In the genomic region with DNA sequence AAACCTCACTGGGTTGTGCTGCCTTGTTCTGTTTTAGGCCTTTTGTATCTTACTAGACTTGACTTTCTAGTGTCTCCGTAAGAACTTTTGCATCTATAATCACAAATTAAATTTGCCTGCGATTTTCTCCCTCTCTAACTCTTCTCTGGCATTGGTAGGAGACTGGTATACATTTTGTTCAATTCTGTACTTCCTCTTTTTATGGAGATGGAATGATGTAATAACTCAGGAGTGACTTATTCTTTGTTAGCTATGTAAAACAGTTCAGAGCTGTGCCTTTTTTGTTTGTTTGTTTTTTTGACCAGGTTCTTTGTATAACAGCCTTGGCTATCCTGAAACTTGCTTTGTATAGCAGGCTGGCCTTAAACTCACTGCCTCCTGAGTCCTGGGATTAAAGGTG, we compare ENCODE assay signal across 23 mouse cellular contexts.
DNase-seq lines count a peak whose midpoint lies in the region; ATAC-seq and TF ChIP-seq lines count a peak whose summit lies in the region.
"Had no signal": no experiment of that assay in that cellular context is flagged by ENCODE, and none has a peak within 500 bp of the region (broad histone marks: within the 10 kb centered on the region; RNA-seq: fewer than 3 reads in every experiment).

No protein-coding gene starts in this region.

- TF ChIP-seq EP300 in MEL (IDR thresholded peaks at IDR 0.05; ENCODE audit: low read depth in 1 of 2, low read length in 2 of 2), result no peak

- no peak overlapping the region for H3K9ac ChIP-seq in MEL (ENCODE audit: control insufficient read depth, low read depth, low read length, poor library complexity, severe bottlenecking)
- H3K9ac ChIP-seq in midbrain, postnatal 0 days (replicated peaks; ENCODE audit: low read length, poor library complexity, severe bottlenecking), result no peak overlapping the region
- H3K9ac ChIP-seq: embryonic facial prominence, embryonic 13.5 days; embryonic facial prominence, embryonic 15.5 days; forebrain, embryonic 12.5 days had no signal

- no peak for TF ChIP-seq POLR2A in MEL (IDR thresholded peaks at IDR 0.05; ENCODE audit: control insufficient read depth in 1 of 2, insufficient read depth in 1 of 2, low read depth in 1 of 2, low read length in 2 of 2, poor library complexity in 1 of 2)

- H3K4me2 ChIP-seq in midbrain, postnatal 0 days (ENCODE audit: low read depth, low read length, poor library complexity, severe bottlenecking), result no peak overlapping the region
- H3K4me2 ChIP-seq: embryonic facial prominence, embryonic 13.5 days; embryonic facial prominence, embryonic 15.5 days; forebrain, embryonic 12.5 days had no signal

- peaks cover 0 to 28% of the 10 kb centered on the region in 2 experiments; a peak in 2 of 4 replicates for H3K36me3 ChIP-seq in MEL (ENCODE audit: control insufficient read depth in 1 of 2, insufficient read depth in 2 of 2, low read length in 2 of 2)
- H3K36me3 ChIP-seq in midbrain, postnatal 0 days (ENCODE audit: insufficient read depth, low read length), result no peaks in the 10 kb centered on the region
- H3K36me3 ChIP-seq: embryonic facial prominence, embryonic 13.5 days; embryonic facial prominence, embryonic 15.5 days; forebrain, embryonic 10.5 days; forebrain, embryonic 12.5 days had no signal

- H3K79me2 ChIP-seq in MEL (ENCODE audit: control insufficient read depth, insufficient read depth, low read length, poor library complexity), result no peaks in the 10 kb centered on the region

- no peak overlapping the region for H3K27ac ChIP-seq in MEL (ENCODE audit: control insufficient read depth, low read depth, low read length)
- H3K27ac ChIP-seq in midbrain, postnatal 0 days (ENCODE audit: low read depth, low read length), result no peak overlapping the region
- H3K27ac ChIP-seq: embryonic facial prominence, embryonic 13.5 days; embryonic facial prominence, embryonic 15.5 days; forebrain, embryonic 10.5 days; forebrain, embryonic 12.5 days had no signal

- 97% methylated on average over 2 of the region's 2 CpGs for WGBS in midbrain, postnatal 0 days

- ATAC-seq in granulocyte monocyte progenitor cell, adult 5-6 weeks (replicated peaks; ENCODE audit: poor library complexity, severe bottlenecking), result peak; percentile 73
- peak; percentile 47; the same call in 1 of the 2 replicates for ATAC-seq in megakaryocyte progenitor cell, adult 5-6 weeks (replicated peaks; ENCODE audit: poor library complexity)
- no peak for ATAC-seq in midbrain, postnatal 0 days (ENCODE audit: low FRiP score)
- ATAC-seq: forebrain, embryonic 14.5 days; forebrain, embryonic 16.5 days had no signal

- no peak overlapping the region for H3K4me3 ChIP-seq in MEL (ENCODE audit: control insufficient read depth in 1 of 2, insufficient read depth in 1 of 2, low read depth in 2 of 2, low read length in 2 of 2)
- no peak overlapping the region for H3K4me3 ChIP-seq in midbrain, postnatal 0 days (ENCODE audit: low read depth, low read length)
- H3K4me3 ChIP-seq: embryonic facial prominence, embryonic 13.5 days; embryonic facial prominence, embryonic 15.5 days; erythroblast, embryonic 14.5 days; forebrain, embryonic 10.5 days; forebrain, embryonic 12.5 days had no signal

- peak; percentile 39 for DNase-seq in 416B (ENCODE audit: low read depth)
- peak; percentile 60 for DNase-seq in MEL (ENCODE audit: low read depth, low spot score)
- no peak for DNase-seq in yolk sac, embryonic 10.5 days (ENCODE audit: low spot score)
- no peak for DNase-seq in midbrain, postnatal 0 days (ENCODE audit: low spot score)
- no peak for DNase-seq in layer of hippocampus, adult 9-11 months
- DNase-seq: adrenal gland, adult 2 months; adrenal gland, postnatal 10 days; adrenal gland, postnatal 25 days; cerebellum, adult 11 months; cerebellum, adult 2 months; cerebellum, adult 9-10 months; cerebellum, postnatal 10 days; cerebellum, postnatal 25 days; embryo, embryonic 11 days had no signal

- no peak for TF ChIP-seq CTCF in MEL (IDR thresholded peaks at IDR 0.05 in 2 of 3, conservative IDR thresholded peaks at IDR 0.05 in 1 of 3; ENCODE audit: control insufficient read depth in 1 of 3, insufficient read depth in 1 of 3, low read depth in 2 of 3, low read length in 3 of 3, poor library complexity in 1 of 3, severe bottlenecking in 1 of 3)
- no peak for TF ChIP-seq CTCF in midbrain, postnatal 0 days (IDR thresholded peaks at IDR 0.05)

- H3K4me1 ChIP-seq in MEL (ENCODE audit: control insufficient read depth in 1 of 2, insufficient read depth in 2 of 2, low read length in 2 of 2), result peaks cover 26 to 27% of the 10 kb centered on the region in 2 experiments
- H3K4me1 ChIP-seq in midbrain, postnatal 0 days (ENCODE audit: insufficient read depth, low read length), result peaks cover 4% of the 10 kb centered on the region; the same call in 1 of the 2 replicates
- H3K4me1 ChIP-seq: embryonic facial prominence, embryonic 13.5 days had no signal

- no peak for TF ChIP-seq RAD21 in MEL (IDR thresholded peaks at IDR 0.05; ENCODE audit: low read depth, low read length)

- H3K9me3 ChIP-seq in MEL (replicated peaks; ENCODE audit: insufficient read depth, low read length), result no peaks in the 10 kb centered on the region
- no peaks in the 10 kb centered on the region for H3K9me3 ChIP-seq in midbrain, postnatal 0 days (ENCODE audit: low read length)
- H3K9me3 ChIP-seq: embryonic facial prominence, embryonic 13.5 days; embryonic facial prominence, embryonic 15.5 days; forebrain, embryonic 10.5 days; forebrain, embryonic 12.5 days had no signal

- H3K27me3 ChIP-seq in MEL (ENCODE audit: control insufficient read depth in 1 of 2, insufficient read depth in 2 of 2, low read length in 2 of 2), result no peaks in the 10 kb centered on the region
- no peaks in the 10 kb centered on the region for H3K27me3 ChIP-seq in midbrain, postnatal 0 days (ENCODE audit: insufficient read depth, low read length)
- H3K27me3 ChIP-seq: embryonic facial prominence, embryonic 13.5 days; embryonic facial prominence, embryonic 15.5 days had no signal

TF ChIP-seq in MEL, 35 proteins besides CTCF, POLR2A, EP300 and RAD21:
- no peak for TF ChIP-seq MXI1 (IDR thresholded peaks at IDR 0.05; ENCODE audit: low read depth, low read length)
- no peak for TF ChIP-seq BHLHE40 (IDR thresholded peaks at IDR 0.05; ENCODE audit: borderline replicate concordance, low read depth, low read length)
- peak; percentile 22; the same call in 1 of the 2 replicates for TF ChIP-seq ETS1 (IDR thresholded peaks at IDR 0.05; ENCODE audit: low read depth, low read length)

Comparison
In these comparisons a context has a peak if more than half of its experiments do, and no peak if none do; other contexts are left out.
1. DNase-seq: peak in 416B (single experiment) and MEL (single experiment); none in yolk sac, embryonic 10.5 days (single experiment), midbrain, postnatal 0 days (single experiment) and layer of hippocampus, adult 9-11 months (single experiment).